Mouse (Mus musculus): ENCODE data around the gene Fam71f2. TPM values are rescaled to one million over a fixed set of nuclear protein-coding genes. Genes with fewer than 3 reads are reported as not detected.

The Fam71f2 gene
- 0.41 and 0.79 TPM in 2 replicates for polyA plus RNA-seq (2014; fragmentation: Nextera tagmentation; extraction: Ambion mirVana)

DNA sequence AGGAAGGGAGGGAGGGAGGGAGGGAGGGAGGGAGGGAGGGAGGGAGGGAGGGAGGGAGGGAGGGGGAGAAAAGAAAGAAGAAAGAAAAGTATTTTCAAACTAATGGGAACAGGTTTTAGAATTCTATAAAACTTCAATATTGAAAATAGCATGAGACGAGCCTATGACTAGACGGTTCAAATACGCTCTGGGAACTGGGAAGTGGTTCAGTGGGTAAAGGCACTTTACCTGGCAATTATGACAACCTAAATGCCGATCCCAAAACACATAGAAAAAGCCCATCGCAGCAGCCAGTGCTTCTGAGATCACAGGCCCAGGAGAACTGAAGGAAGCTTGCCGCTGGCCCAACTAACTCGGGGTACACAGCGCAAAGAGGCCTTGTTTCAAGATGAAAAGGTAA is at the start of gene Fam71f2:
Fam71f2 (plus strand) TSS at position 301 of the 400 bp plus-strand sequence.
- no peaks in the 10 kb centered on the region for H3K9me3 ChIP-seq (ENCODE audit: control insufficient read depth, low read length)
- no peak for ATAC-seq (ENCODE audit: low FRiP score)
- WGBS, result 78% methylated on average over 8 of the region's 8 CpGs
- no peak within 1 kb of the TSS for H3K4me2 ChIP-seq
- no peak within 1 kb of the TSS for H3K27ac ChIP-seq (ENCODE audit: low read depth, low read length)
- no peaks in the 10 kb centered on the region for H3K27me3 ChIP-seq (ENCODE audit: control insufficient read depth, insufficient read depth, low read length)
- no peak within 1 kb of the TSS for H3K9ac ChIP-seq (ENCODE audit: low read length)
- H3K36me3 ChIP-seq (ENCODE audit: control insufficient read depth, insufficient read depth, low read length), result peaks cover 3% of the 10 kb centered on the region; the same call in 1 of the 2 replicates
- H3K4me3 ChIP-seq (ENCODE audit: low read depth, low read length), result no peak within 1 kb of the TSS
- DNase-seq (ENCODE audit: low spot score, missing footprints), result no peak
- peaks cover 2% of the 10 kb centered on the region; the same call in 1 of the 2 replicates for H3K4me1 ChIP-seq (ENCODE audit: control insufficient read depth, insufficient read depth, low read length)

DNA sequence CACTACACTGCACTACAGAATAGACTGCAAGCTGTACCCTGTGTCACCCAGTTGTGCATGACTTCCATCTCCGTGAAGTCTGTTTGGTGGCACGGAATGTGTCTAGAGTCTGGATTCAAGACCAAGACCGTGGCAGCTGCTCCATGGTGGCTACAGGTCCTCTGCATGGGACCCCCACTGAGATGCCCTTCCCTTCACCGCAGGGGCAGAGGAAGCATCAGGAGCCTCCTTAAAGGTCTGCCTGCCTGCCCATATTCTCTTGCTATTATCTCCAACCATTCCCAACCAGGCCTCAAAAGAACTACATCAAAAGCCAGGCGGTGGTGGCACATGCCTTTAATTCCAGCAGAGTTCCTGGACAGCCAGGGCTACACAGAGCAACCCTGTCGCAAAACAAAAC is 49.0 kb upstream of the Fam71f2 start:
- WGBS, result 72% methylated on average over 6 of the region's 6 CpGs

DNA sequence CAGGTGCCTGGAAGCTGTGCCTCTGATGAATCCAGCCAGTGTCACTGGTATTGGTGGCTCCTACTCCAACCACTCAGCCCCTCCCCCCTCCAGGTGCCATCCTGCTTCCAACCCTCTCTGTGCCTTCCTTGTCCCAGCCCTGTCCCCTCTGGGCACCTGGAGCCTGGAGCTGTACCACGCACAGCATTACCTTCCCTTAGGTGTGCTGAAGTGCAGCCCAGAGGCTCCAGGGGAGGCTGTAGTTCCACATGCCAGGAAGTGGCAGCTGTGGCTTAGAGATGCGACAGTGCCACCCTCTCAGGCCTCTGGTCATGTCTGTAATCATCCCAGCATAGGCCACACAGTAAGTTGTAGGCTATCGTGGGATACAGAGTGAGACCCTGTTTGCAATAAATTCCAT is 47.6 kb upstream of the Fam71f2 start:
- H3K36me3 ChIP-seq (ENCODE audit: control insufficient read depth, insufficient read depth, low read length), result no peaks in the 10 kb centered on the region
- no peak for ATAC-seq (ENCODE audit: low FRiP score)
- no peaks in the 10 kb centered on the region for H3K9me3 ChIP-seq (ENCODE audit: control insufficient read depth, low read length)
- no peak overlapping the region for H3K4me2 ChIP-seq
- DNase-seq (ENCODE audit: low spot score, missing footprints), result no peak
- H3K4me1 ChIP-seq (ENCODE audit: control insufficient read depth, insufficient read depth, low read length), result no peaks in the 10 kb centered on the region
- 84% methylated on average over 3 of the region's 3 CpGs for WGBS
- no peak overlapping the region for H3K27ac ChIP-seq (ENCODE audit: low read depth, low read length)
- no peak overlapping the region for H3K4me3 ChIP-seq (ENCODE audit: low read depth, low read length)
- no peaks in the 10 kb centered on the region for H3K27me3 ChIP-seq (ENCODE audit: control insufficient read depth, insufficient read depth, low read length)
- no peak overlapping the region for H3K9ac ChIP-seq (ENCODE audit: low read length)

More for the DNA sequence above, 49.0 kb upstream of the Fam71f2 start:
- Histone ChIP-seq H3K9me3 (ENCODE audit: control insufficient read depth, low read length) (no peaks in the 10 kb centered on the region), H3K9ac (ENCODE audit: low read length) (no peak overlapping the region), H3K4me2 (no peak overlapping the region), H3K4me3 (ENCODE audit: low read depth, low read length) (no peak overlapping the region), H3K27me3 (ENCODE audit: control insufficient read depth, insufficient read depth, low read length) (no peaks in the 10 kb centered on the region), H3K27ac (ENCODE audit: low read depth, low read length) (no peak overlapping the region), H3K4me1 (ENCODE audit: control insufficient read depth, insufficient read depth, low read length) (no peaks in the 10 kb centered on the region), H3K36me3 (ENCODE audit: control insufficient read depth, insufficient read depth, low read length) (no peaks in the 10 kb centered on the region)
- no peak for ATAC-seq (ENCODE audit: low FRiP score)
- no peak for DNase-seq (ENCODE audit: low spot score, missing footprints)

DNA sequence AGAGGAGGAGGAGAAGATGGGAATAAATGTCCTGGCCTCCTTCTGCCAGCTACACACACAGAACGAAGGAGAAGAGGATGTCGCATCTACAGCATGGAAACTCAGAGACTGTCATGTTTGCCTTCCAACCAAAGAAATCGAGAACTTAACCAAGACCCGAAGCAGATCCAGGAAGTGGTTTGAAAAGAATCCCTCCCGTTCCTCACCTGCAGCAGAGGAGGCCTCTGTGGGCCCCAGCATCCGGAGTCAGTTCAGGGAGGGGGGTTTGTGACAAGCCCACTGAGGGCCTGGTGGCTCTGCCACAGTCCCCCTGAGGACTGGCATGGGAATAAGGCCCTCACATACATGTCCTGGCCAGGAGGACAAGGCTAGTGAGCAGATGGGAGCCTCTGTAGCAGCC is 47.1 kb upstream of the Fam71f2 start:
- no peak overlapping the region for H3K4me2 ChIP-seq

DNA sequence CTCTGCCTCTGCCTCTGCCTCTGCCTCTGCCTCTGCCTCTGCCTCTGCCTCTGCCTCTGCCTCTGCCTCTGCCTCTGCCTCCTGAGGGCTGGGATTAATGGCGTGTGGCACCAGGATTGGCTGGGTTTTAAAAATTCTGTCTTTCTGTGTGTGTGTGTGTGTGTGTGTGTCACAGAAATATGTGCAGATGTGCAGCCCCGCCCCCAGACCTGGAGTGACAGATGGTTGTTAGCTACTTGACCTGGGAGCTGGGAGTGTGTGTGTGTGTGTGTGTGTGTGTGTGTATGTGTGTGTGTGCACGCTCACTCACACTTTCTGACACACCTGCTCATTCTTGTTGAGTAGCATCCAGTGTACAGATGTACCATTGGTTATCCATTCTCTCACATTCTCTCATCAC is 45.7 kb upstream of the Fam71f2 start:
- Histone ChIP-seq H3K36me3 (ENCODE audit: control insufficient read depth, insufficient read depth, low read length) (no peaks in the 10 kb centered on the region), H3K27me3 (ENCODE audit: control insufficient read depth, insufficient read depth, low read length) (no peaks in the 10 kb centered on the region), H3K9me3 (ENCODE audit: control insufficient read depth, low read length) (no peaks in the 10 kb centered on the region), H3K9ac (ENCODE audit: low read length) (no peak overlapping the region), H3K4me1 (ENCODE audit: control insufficient read depth, insufficient read depth, low read length) (no peaks in the 10 kb centered on the region), H3K4me2 (no peak overlapping the region), H3K4me3 (ENCODE audit: low read depth, low read length) (no peak overlapping the region), H3K27ac (ENCODE audit: low read depth, low read length) (no peak overlapping the region)
- DNase-seq (ENCODE audit: low spot score, missing footprints) (no peak), ATAC-seq (ENCODE audit: low FRiP score) (no peak)
- 66% methylated on average over 3 of the region's 3 CpGs for WGBS

More for the DNA sequence above, 47.1 kb upstream of the Fam71f2 start:
- no peaks in the 10 kb centered on the region for H3K27me3 ChIP-seq (ENCODE audit: control insufficient read depth, insufficient read depth, low read length)
- WGBS, result 81% methylated on average over 6 of the region's 6 CpGs
- no peaks in the 10 kb centered on the region for H3K4me1 ChIP-seq (ENCODE audit: control insufficient read depth, insufficient read depth, low read length)
- ATAC-seq (ENCODE audit: low FRiP score) (no peak), DNase-seq (ENCODE audit: low spot score, missing footprints) (no peak)
- no peaks in the 10 kb centered on the region for H3K9me3 ChIP-seq (ENCODE audit: control insufficient read depth, low read length)
- H3K4me3 ChIP-seq (ENCODE audit: low read depth, low read length), result no peak overlapping the region
- no peak overlapping the region for H3K9ac ChIP-seq (ENCODE audit: low read length)
- H3K27ac ChIP-seq (ENCODE audit: low read depth, low read length), result no peak overlapping the region
- no peaks in the 10 kb centered on the region for H3K36me3 ChIP-seq (ENCODE audit: control insufficient read depth, insufficient read depth, low read length)

DNA sequence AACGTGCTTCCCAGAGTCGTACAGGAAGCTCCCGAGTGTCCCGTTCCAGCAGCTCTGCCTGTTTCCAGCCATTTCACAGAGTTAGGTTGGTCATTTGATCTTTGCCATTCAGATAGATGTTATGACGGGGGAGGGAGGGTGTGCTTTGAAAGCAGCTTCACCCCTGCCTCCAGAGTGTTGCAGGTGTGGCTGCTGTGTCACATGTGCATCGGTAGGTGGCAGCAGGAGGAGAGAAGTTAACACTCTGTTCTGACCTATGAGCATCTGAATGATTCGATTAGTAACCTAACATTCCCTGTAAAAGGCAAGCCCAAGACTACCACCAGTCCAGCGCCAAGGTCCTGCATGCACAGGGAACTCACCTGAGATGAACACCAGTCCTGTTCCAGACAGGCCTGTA is 45.1 kb upstream of the Fam71f2 start:
- no peak overlapping the region for H3K9ac ChIP-seq (ENCODE audit: low read length)
- H3K4me1 ChIP-seq (ENCODE audit: control insufficient read depth, insufficient read depth, low read length), result no peaks in the 10 kb centered on the region
- H3K4me3 ChIP-seq (ENCODE audit: low read depth, low read length), result no peak overlapping the region
- H3K27ac ChIP-seq (ENCODE audit: low read depth, low read length), result no peak overlapping the region
- no peaks in the 10 kb centered on the region for H3K27me3 ChIP-seq (ENCODE audit: control insufficient read depth, insufficient read depth, low read length)
- H3K9me3 ChIP-seq (ENCODE audit: control insufficient read depth, low read length), result no peaks in the 10 kb centered on the region
- no peak overlapping the region for H3K4me2 ChIP-seq
- H3K36me3 ChIP-seq (ENCODE audit: control insufficient read depth, insufficient read depth, low read length), result no peaks in the 10 kb centered on the region
- DNase-seq (ENCODE audit: low spot score, missing footprints), result peak; percentile 72
- ATAC-seq (ENCODE audit: low FRiP score), result peak; percentile 35; the same call in 1 of the 2 replicates
- WGBS, result 51% methylated on average over 8 of the region's 8 CpGs

DNA sequence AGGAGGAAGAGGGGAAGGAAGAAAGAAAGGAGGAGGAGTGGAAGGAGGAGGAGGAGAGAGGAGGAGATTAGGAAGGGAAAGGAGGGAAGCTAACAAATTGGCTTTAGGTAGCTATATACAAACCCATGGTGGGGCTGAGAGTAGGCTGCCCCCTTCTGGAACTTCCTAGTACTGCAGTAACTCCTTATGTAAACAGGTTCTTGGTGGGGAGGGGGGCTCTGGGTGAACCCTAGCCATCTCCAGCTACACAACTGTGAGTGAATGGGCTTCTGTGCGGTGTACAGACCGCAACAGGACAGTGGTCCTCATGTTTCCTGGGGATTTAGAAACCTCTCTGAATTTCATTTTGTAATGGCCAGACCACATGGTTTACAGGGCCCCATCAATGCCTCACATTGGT is 38.6 kb upstream of the Fam71f2 start:
- no peak overlapping the region for H3K4me2 ChIP-seq
- H3K27me3 ChIP-seq (ENCODE audit: control insufficient read depth, insufficient read depth, low read length), result no peaks in the 10 kb centered on the region
- no peak overlapping the region for H3K9ac ChIP-seq (ENCODE audit: low read length)
- no peaks in the 10 kb centered on the region for H3K36me3 ChIP-seq (ENCODE audit: control insufficient read depth, insufficient read depth, low read length)
- 40% methylated on average over 2 of the region's 2 CpGs for WGBS
- H3K27ac ChIP-seq (ENCODE audit: low read depth, low read length), result no peak overlapping the region
- H3K4me1 ChIP-seq (ENCODE audit: control insufficient read depth, insufficient read depth, low read length), result no peaks in the 10 kb centered on the region
- ATAC-seq (ENCODE audit: low FRiP score), result peak; percentile 50; the same call in 1 of the 2 replicates
- H3K4me3 ChIP-seq (ENCODE audit: low read depth, low read length), result no peak overlapping the region
- H3K9me3 ChIP-seq (ENCODE audit: control insufficient read depth, low read length), result no peaks in the 10 kb centered on the region
- peak; percentile 97 for DNase-seq (ENCODE audit: low spot score, missing footprints)

DNA sequence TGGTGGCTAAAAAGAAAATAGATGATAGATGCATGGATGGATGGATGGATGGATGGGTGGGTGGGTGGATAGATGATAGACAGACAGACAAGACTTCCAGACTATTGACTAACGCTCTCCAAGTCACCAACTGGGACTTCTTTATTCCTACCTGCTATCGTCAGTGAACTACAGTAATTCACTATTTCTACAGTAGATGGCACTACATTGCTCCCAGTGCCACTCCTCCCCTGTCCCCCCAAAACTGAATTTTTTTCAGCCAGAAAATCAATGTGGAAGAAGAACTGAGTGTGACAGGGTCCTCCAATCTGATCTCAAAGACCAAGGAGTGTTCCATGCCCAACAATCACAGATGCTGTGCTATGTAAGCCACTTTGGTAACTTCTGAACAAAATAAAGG is 37.7 kb upstream of the Fam71f2 start:
- Histone ChIP-seq H3K4me1 (ENCODE audit: control insufficient read depth, insufficient read depth, low read length) (no peaks in the 10 kb centered on the region), H3K36me3 (ENCODE audit: control insufficient read depth, insufficient read depth, low read length) (no peaks in the 10 kb centered on the region), H3K27ac (ENCODE audit: low read depth, low read length) (no peak overlapping the region), H3K27me3 (ENCODE audit: control insufficient read depth, insufficient read depth, low read length) (no peaks in the 10 kb centered on the region), H3K9me3 (ENCODE audit: control insufficient read depth, low read length) (no peaks in the 10 kb centered on the region), H3K4me2 (no peak overlapping the region), H3K4me3 (ENCODE audit: low read depth, low read length) (no peak overlapping the region), H3K9ac (ENCODE audit: low read length) (no peak overlapping the region)
- ATAC-seq (ENCODE audit: low FRiP score) (no peak), DNase-seq (ENCODE audit: low spot score, missing footprints) (no peak)
- WGBS, result 49% methylated on average over 2 of the region's 2 CpGs

DNA sequence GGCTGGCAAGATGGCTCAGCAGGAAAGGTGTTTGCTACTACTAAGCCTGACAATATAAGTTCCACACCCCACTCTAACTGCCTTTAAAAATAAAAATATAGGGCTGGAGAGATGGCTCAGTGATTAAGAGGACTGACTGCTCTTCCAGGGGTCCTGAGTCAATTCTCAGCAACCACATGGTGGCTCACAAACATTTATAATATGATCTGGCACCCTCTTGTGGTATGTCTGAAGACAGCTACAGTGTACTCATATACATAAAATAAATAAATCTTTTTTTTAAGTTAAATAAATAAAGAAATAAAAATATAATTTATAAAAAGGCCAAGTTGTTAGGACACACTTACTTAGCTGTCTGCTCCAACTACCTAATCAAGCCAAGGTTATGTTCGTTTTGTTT is 37.1 kb upstream of the Fam71f2 start:
- no peaks in the 10 kb centered on the region for H3K27me3 ChIP-seq (ENCODE audit: control insufficient read depth, insufficient read depth, low read length)
- no peak overlapping the region for H3K4me2 ChIP-seq
- no peak overlapping the region for H3K4me3 ChIP-seq (ENCODE audit: low read depth, low read length)
- no peaks in the 10 kb centered on the region for H3K4me1 ChIP-seq (ENCODE audit: control insufficient read depth, insufficient read depth, low read length)
- H3K27ac ChIP-seq (ENCODE audit: low read depth, low read length), result no peak overlapping the region
- WGBS, result 50% methylated on average over 1 of the region's 1 CpGs
- no peak overlapping the region for H3K9ac ChIP-seq (ENCODE audit: low read length)
- no peaks in the 10 kb centered on the region for H3K36me3 ChIP-seq (ENCODE audit: control insufficient read depth, insufficient read depth, low read length)
- no peaks in the 10 kb centered on the region for H3K9me3 ChIP-seq (ENCODE audit: control insufficient read depth, low read length)
- DNase-seq (ENCODE audit: low spot score, missing footprints) (no peak), ATAC-seq (ENCODE audit: low FRiP score) (no peak)

All from midbrain, embryonic 11.5 days (tissue).